Mouse (Mus musculus) gastrocnemius, postnatal 36 days (tissue): Measurements from ENCODE around the gene Camta2. TPM values are rescaled to one million over a fixed set of nuclear protein-coding genes. Genes with fewer than 3 reads are reported as not detected.

ENCODE experiments used
- DNase-seq, 2 experiments: peaks; one replicate each; pipeline ENCODE4 v3.0.0; 2022
- intact Hi-C: fragments of 180-260 bp; cut with DNase I; formaldehyde crosslinking; loops from one replicate; pipeline ENCODE4 v1.15.1; 2025
- total RNA-seq, 2 experiments: library from RNA; stranded (reverse); gene quantifications; 2 replicates each; pipeline ENCODE4 v1.2.3; 2021

Gene Camta2
- total RNA-seq, 2 experiments from 2014 or later = 36.8 to 38.8 TPM

DNA sequence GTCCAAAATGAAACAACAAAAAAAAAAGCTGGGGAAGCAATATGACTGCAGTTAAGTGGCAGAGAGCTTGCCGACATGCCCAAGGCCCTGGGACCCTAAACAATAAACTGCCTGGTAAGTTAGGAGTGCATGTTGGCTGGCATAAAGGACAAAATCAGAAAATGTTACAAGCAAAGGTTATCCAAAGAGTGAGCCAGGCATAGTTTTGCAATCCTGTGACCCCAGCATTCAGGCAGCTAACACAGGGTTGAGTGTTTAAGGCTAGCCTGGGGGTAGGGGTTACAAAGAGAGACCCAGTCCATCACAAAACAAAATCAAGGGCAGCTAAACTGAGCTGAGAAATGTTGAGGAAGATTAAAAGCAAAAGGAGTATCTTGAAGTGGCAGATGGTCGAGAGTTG is 11.1 kb upstream of the Camta2 start:
- DNase-seq = no peak
- intact Hi-C loops = no loop called here

DNA sequence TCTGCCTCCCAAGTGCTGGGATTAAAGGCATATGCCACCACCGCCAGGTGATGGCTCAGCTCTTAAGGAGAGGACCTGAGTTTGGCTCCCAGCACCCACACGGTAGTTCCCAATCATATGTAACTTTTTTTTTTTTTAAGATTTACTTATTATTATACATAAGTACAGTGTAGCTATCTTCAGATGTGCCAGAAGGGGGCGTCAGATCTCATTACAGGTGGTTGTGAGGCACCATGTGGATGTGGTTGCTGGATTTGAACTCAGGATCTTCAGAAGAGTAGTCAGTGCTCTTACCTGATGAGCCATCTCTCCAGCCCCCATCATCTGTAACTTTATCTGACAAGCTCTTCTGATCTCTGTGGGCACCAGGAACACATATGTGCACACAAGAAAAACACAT is 9.5 kb upstream of the Camta2 start:
- intact Hi-C loops = no loop called here
- DNase-seq = no peak

DNA sequence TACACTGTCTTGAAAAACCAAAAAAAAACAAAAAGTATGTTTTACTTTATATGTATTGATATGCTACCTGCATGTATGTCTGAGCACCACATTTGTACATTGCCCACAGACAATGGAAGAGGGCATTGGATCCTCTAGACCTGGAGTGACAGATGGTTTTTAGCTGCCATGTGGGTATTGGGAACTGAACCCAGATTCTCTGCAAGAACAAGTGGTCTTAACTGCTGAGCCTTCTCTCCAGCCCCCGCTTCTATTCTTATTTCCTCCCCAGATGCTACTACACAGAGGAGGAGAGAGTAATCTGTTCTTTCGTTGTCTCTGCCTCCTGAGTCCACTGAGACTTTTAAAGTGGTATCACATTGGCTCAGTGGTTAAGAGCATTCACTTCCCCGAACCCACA is 5.6 kb upstream of the Camta2 start:
- intact Hi-C loops = no loop called here
- DNase-seq = no peak

DNA sequence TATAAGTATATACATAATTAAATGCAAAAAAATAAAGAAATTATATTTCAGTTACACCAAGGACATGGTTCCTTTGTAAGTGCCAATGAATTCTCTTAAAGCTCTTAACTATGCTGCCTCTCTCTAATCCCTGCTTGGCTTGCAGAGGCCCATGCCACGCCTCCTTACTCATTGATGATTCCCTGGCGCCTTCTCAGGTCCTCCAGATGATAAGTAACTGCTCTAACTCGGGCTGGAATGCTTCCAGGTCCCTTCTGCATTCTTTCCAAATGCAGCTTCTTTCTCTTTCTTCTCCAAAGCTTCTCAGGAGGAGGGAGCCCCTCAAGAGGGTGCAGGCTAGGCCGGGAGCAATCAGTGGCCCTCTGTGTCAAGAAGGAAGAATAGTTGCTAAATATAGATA is 1.7 kb upstream of the Camta2 start:
- intact Hi-C loops = no loop called here
- DNase-seq = no peak

DNA sequence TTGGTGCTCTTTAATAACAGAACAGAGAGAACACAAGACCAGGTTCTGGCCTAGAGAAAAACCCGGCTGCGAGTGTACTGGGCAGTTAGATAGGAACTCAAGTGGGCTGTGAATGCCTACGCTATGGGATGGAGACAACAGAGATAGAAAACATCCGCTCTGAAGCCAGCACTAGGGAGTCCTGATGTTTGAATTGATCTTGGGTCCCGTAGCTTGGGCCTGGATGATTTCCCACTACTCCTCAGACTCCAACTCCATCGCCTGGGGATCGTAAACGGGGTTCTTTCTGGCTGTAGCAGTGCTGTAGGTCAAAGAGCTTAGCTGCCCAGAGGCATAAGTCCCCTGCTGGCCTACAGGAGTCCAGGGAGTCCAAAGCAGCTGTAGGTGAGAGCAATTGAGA is 467 bp upstream of the Camta2 start:
- intact Hi-C loops = no loop called here
- no peak for DNase-seq

DNA sequence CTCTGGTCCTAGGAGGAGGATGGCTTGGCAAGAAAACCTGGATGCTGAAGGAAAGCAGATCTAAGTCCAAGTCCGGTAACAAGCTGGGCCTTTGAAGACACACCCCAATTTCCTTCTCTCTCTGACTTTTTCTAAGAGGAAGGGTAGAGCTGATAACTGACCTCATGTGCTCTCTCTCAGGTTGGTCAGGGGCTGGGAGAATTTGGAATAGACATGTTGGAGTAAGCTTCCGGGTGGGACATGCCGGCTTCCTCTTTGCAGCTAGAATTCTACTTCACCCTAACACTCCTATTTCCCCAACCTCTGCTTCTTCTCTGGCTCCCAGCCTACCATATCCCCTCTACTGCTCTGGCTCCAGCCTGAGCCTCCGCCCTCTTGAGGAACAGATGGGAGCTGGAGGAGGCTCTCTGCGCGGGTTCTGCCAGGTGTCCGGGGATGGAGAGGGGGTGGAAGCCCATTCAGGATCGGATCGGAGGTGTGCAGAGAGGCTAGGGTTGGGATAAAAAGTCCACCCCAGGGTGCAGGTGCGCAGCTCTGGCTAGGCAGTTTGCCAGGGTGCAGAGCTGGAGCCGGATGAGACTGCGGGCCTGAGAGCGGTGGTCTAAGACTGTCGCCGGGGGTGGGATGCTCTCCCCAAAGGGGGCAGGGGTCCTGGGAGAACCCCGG is 871 bp downstream of the Camta2 start:
- intact Hi-C loops = loop anchor here (2.0 kb wide), 1 partner anchor 16 kb away; no protein-coding TSS in a partner anchor
- no peak for DNase-seq

DNA sequence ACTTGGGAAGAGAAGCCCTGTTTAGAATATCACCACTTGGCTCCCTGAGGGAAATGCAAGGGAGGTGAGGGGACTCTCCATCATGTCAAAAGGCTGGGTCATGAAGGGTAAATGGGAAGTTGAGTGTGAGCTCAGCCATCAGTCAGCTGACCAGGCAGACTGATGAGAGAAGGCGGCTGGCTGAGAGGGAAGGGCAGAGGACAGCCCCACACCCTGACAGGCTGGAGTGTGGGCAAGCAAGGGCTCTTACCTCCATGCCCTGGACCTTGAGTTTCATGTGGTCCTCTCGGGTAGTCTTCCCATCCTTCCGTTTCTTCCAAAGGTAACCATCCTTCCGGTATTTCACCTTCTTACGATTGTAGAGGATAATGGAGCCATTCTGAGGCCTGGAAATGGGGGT is 4.3 kb downstream of the Camta2 start:
- intact Hi-C loops = loop anchor here (2.0 kb wide), 1 partner anchor 71 kb away; no protein-coding TSS in a partner anchor
- DNase-seq = no peak

DNA sequence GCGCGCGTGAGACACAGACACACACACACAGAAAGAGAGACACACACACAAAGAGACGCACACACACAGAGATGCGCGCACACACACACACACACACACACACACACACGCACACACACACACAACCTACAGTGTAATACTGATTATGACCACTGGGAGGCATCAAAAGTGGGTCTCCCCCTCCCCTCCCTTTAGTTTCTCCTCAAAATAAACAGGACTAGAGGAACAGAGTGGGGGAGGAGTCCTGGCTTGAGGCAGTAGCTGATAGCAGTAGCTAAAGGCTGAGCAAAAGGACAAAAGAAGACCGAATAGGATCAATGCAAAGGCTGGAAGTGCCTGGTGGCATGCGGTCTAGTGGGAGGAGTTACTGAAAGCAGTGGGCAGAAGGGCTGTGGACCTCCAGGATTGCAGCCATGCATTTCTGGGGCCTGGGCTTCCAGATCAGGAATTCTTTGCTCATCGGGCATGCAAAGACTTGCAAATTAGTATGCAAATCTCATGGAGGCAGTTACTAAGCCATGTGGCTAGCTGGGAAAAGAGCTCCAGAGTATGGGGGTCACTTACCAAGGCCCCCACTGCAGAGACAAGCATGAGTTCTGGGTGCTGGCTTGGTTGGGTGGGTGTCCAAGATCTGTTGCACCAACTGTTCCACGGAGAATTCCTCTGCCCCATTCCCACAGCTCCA is 5.9 kb downstream of the Camta2 start:
- DNase-seq = no peak
- intact Hi-C loops = loop anchor here (2.0 kb wide), 1 partner anchor 73 kb away; no protein-coding TSS in a partner anchor

DNA sequence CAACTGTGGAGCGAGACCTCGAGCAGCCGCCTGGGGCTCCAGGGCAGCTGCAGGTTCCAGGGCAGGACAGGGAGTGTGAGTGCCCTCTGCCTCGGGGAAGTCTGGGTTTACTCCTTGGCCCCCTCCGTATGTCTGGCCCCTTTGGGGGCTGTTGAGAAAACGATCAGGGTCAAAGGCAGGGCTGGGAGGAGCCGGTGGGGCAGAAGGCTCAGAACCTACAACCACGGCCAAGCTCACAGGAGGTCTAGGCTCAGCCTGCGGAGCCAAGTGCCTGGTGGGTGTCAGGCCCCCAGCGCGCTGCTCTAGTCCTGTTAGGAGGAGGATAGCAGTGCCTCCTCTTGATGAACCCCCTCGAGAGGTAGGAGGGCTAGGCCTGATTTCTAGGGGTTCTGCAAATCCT is 6.7 kb downstream of the Camta2 start:
- intact Hi-C loops = no loop called here

DNA sequence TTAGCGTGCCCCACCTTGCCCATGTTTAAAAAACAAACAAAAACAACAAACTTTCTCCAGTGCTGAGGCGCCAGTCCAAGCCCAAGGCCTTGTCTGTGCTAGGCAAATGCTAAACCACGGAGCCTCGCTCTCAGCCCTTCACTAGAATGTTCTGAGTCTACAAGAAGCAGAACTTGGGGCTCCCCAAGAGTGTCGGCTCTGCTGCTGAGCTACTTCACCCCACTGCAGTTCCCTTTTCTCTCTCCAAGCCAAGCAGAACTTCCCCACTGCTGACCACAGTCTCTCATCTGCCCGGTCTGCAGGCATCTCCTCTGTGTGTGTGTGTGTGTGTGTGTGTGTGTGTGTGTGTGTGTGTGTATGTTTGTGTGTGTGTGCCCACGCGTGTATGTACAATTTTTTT is 8.0 kb downstream of the Camta2 start:
- intact Hi-C loops = no loop called here
- no peak for DNase-seq

More for the DNA sequence above, 6.7 kb downstream of the Camta2 start:
- DNase-seq = no peak

DNA sequence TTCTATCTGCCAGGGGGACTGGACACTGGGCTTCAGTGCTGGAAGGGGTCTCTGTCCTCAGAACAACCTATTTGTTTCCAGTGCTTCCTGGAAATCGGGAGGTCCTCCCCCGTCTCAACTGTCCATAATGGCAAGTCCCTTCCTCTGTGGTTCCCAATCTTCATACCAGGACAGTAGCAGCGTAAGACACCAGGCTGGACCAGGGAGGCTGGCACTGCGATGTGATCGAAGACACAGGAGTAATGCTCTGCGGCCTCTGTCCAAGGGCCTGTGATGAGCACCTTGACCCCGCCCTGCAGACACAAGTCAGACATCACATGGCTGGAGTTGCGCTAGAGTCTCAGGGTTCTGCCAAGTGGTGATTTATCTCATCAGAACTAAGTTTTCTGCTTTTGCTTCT is 8.5 kb downstream of the Camta2 start:
- intact Hi-C loops = no loop called here
- DNase-seq = no peak

DNA sequence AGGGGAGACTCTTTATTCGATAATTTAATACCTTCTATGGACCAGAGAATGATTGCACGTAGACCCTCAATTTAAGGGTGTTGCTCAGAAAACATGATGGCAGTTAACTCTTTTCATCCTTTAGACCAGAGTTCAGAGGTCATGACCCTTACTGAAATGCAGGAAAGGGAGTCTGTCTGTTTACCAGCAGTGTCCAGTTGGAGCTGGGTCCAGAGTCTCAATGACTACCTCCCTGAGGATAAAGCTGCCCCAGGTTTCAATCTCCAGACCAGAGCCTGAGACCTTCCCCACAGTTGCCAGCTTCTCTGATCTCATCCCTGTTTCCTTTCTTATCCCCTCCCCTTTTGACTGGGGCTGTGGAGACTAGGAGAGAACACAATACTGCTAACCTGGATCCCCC is 9.3 kb downstream of the Camta2 start:
- intact Hi-C loops = no loop called here
- DNase-seq = no peak

DNA sequence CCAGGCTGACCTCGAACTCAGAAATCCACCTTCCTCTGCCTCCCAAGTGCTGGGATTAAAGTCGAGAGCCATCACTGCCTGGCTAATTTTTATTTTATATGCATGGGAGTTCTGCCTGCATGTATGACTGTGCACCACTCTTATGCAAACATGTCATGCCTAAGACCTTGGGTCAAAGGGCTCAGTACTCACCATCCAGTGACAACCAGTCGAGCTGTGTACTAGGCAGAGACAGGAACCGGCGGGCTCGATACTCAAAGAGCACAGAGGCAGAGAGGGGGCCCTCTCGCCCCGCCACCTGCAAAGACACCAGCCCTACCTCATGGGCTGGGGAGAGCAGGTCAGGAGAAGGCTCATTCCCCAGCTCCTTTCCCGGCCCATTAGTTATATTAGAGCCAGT is 9.8 kb downstream of the Camta2 start:
- DNase-seq = no peak
- intact Hi-C loops = no loop called here

DNA sequence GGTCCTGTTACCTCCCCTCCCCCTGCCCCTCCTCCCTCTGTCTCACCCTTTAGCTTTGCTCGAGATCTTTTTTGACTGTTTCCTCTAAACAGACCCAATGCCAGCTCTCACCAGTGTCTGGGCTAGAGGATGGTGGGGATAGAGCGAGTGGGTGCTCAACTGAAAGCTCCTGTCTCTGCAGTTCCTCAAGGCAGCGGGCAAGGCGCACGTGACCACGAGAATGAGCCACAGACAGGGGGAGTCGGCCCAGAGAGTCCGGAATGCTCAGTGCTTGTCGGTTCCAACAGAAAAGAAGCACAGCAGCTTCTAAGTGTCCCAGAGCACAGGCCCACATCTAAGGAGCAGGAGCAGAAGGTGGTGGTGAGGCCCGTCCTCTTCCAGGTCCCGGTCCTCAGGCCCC is 13.4 kb downstream of the Camta2 start:
- intact Hi-C loops = no loop called here
- DNase-seq = no peak

DNA sequence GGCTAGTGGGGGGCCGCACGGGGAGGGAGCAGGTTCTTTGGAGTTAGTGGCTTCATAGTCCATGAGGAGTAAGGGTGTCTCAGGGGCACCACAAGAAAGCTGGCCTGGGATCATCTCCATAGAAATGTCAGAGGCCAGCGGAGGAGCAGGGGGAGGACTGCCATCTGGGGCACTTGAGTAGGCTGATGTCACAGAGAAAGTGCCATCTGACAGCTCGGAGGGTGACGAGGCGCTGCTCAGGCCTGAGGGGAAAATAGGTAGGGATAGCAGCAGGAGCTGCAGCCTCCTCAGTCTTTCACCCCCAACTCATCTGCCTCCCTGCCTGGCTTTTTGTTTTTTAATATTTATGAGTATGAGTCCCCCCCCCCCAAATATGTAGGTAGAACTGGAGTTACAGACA is 13.9 kb downstream of the Camta2 start:
- intact Hi-C loops = no loop called here
- DNase-seq = no peak

DNA sequence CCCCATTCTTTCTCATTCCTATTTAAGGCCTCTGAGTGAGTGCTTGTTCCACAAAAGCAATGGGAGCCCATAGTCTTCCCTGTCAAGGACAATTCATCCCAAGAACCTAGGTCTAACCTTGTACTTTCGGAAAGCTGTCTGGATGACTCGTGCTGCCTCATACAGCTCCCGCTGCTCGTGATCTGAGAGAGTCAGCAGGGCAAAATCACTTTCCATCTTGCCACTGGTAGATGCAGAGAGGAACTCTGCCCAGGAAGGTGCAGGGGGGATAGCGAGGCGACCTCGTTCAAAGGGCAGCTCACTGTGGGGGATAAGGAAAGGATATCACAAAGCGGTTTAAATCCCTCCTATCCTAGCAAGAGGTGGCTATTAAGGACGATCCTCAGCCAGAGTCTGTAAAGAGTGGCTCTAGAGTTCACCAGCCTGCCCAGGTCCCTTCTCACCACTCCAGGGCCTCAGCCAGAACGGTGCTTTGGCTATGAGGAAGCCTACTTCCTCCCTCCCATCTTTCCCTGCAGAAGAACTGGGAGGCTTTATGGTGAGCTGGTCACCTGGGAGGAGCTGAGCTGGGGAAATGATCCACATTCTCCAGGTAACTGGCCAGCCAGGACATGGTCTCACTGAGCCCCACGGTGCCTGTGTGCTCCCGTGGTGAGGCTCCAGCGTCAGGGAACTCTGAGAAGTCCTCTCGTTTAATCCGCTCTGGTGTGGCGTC is 16.4 kb downstream of the Camta2 start:
- intact Hi-C loops = loop anchor here (2.0 kb wide), 1 partner anchor 15 kb away; no protein-coding TSS in a partner anchor
- no peak for DNase-seq

DNA sequence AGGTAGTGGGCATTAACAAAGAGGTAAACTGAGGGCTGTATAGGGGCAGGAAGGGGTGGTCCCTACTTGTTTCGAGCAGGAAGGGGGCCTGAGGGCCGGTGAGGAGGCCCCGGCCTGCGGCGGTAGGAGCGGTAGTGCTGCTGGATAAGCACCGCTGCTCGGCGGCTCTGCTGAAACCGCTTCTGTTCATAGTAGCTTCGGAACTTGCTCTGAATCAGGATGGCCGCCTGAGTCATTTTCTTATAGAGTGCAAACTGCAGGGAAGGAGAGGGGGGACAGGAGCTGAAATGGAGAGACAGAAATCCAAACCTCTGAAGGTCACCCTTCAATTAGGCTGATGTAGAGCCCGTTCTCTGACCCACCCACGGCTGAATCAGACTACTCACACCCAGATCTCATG is 17.4 kb downstream of the Camta2 start:
- intact Hi-C loops = loop anchor here (2.0 kb wide), 1 partner anchor 16 kb away; no protein-coding TSS in a partner anchor
- no peak for DNase-seq

DNA sequence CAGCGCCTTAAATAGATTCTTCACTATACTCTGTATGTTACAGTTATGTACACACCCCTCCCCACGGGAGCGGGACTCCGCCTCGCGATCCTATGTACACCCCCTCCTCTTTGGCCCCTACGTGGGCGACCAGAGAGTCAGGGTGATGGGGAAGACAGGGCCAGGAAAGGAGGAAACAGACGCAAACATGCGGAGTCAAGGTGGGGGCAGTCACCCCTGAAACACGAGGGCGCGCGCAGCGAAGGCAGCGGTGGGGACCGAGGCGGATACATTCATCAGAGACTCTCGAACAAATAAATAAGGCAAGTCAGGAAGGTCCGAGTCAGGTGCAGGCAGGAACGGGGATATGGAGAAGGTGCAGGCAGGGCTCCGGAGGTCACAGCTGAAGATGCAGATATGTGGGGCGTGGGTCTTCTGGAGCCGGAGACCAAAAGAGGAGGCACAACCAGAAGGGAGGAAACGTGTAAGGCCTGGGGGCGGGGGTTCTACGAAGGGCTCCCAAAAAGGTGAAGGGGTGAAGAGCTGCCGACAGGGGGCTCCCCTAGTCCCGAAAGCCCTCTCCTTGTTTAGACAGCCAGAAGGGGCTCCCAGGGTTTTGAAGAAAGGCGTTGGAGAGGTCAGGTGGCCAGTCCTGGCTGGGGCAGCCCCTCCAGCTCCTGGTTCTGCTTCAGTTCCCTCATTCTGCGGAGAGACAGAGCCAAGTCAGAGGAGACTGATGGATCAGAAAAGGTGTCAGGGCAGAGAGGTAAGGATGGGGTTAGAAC is 18.1 kb downstream of the Camta2 start:
- intact Hi-C loops = loop anchor here (2.0 kb wide), 2 partner anchors 15 to 17 kb away; partner anchors contain the start of gene Pfn1

DNA sequence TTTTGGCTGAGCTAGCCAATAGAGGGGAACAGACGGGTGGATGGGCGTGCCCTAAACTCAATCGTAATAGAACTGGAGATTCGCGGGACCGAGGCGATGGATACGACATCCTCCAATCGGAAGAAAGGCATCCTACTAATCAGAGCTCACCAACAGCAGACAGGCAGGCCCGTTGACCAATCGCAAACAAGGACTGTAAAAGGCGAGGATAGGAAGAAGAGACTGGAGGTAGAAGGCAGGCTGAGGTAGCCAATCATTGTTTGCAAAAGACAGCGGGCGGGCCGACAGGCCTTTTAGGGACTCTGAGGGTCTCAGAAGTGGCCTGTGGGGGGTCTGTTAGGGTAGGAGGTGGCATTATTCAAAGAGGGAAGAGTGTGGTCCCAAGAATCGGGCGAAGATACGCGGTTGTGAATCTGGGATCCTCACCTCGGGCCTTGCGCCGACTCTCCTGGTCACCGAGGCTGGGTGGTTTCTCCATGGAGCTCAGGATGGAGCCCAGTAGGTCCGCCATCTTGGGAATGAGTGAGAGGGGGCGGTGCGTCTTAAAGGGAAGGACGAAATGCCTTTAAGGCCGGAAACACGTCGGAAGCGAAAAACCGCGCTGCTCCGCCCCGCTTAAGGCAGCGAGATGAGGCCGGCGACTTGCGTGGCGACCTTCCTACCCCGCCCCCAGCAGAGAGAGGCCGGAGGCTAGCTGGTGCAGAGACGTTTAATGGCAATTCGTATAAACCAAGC is 19.0 kb downstream of the Camta2 start, which contains the start of gene Spag7:
Spag7 (minus strand) TSS at position 646 of the 735 bp plus-strand sequence.
- peak; percentile 95 for DNase-seq
- intact Hi-C loops = loop anchor here (2.0 kb wide), 1 partner anchor 14 kb away; the partner anchor contains the start of gene Pfn1

More for the DNA sequence above, 18.1 kb downstream of the Camta2 start:
- DNase-seq = peak; percentile 42 to 65

DNA sequence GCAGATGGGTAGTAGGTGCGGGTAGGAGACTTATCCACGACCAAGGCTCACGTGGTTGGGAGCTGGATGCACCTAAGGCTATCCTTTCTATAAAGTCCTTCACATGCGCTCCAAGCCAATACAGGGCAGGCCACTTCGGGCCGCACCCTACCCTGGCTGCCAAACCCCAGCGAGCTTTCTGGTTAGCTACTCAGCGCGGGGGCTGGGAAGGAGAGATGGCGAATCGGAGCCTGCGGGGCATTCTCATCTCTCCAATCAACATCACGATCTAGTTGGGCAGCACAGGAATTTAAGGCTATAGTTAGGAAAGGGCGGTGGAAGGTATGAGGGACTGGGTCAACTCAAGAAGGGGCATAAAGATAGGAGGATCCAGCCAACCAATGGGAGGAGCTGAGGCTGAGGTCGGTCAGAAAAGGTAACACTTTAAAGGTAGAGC is 19.6 kb downstream of the Camta2 start:
- DNase-seq = peak; percentile 73 to 75
- intact Hi-C loops = loop anchor here (2.0 kb wide), 1 partner anchor 14 kb away; the partner anchor contains the start of gene Pfn1
